Mouse (Mus musculus): ENCODE measurements around the gene Mllt6. TPM values are rescaled to one million over a fixed set of nuclear protein-coding genes. Genes with fewer than 3 reads are reported as not detected.
"Not testable (repeated sequence)": the region's sequence is repeated elsewhere in the genome, so short reads cannot be mapped to it uniquely, and the experiment has no call there.

Mllt6 gene
- polyA plus RNA-seq, 1 experiment from 2014 or later = 3.5 TPM

GRCm38 (mm10) chr11:97653376-97653775, 9.8 kb upstream of the Mllt6 start:
- not testable (repeated sequence) for H3K4me1 ChIP-seq (replicated peaks); H3K9ac ChIP-seq; H3K36me3 ChIP-seq; H3K4me3 ChIP-seq; H3K4me2 ChIP-seq; ATAC-seq (ENCODE audit: low FRiP score, low read depth); H3K27me3 ChIP-seq; H3K9me3 ChIP-seq; H3K27ac ChIP-seq (replicated peaks)
- WGBS = 97% methylated on average over 11 of the region's 11 CpGs

- no peak overlapping the region for H3K9ac ChIP-seq
- no peak overlapping the region for H3K27ac ChIP-seq (replicated peaks)
- H3K27me3 ChIP-seq = no peaks in the 10 kb centered on the region
- H3K4me2 ChIP-seq = no peak overlapping the region
- no peak overlapping the region for H3K4me3 ChIP-seq
- H3K9me3 ChIP-seq = no peaks in the 10 kb centered on the region
- no peak for ATAC-seq (ENCODE audit: low FRiP score, low read depth)
- 93% methylated on average over 2 of the region's 2 CpGs for WGBS
- H3K4me1 ChIP-seq (replicated peaks) = peaks cover 5% of the 10 kb centered on the region
- no peaks in the 10 kb centered on the region for H3K36me3 ChIP-seq
Observed at GRCm38 (mm10) chr11:97654210-97654609, 9.0 kb upstream of the Mllt6 start.

- Histone ChIP-seq H3K4me1 (replicated peaks) (peaks cover 20% of the 10 kb centered on the region), H3K4me3 (no peak overlapping the region), H3K4me2 (no peak overlapping the region), H3K27ac (replicated peaks) (no peak overlapping the region), H3K9ac (no peak overlapping the region), H3K9me3 (no peaks in the 10 kb centered on the region), H3K36me3 (no peaks in the 10 kb centered on the region), H3K27me3 (peaks cover 8% of the 10 kb centered on the region)
- ATAC-seq (ENCODE audit: low FRiP score, low read depth) = no peak
- WGBS = 69% methylated on average over 14 of the region's 14 CpGs
Observed at GRCm38 (mm10) chr11:97656269-97656971, 6.8 kb upstream of the Mllt6 start.

- 62% methylated on average over 3 of the region's 6 CpGs for WGBS
- no peaks in the 10 kb centered on the region for H3K9me3 ChIP-seq
- H3K4me1 ChIP-seq (replicated peaks) = peaks cover 30% of the 10 kb centered on the region
- H3K4me3 ChIP-seq = no peak overlapping the region
- H3K4me2 ChIP-seq = no peak overlapping the region
- no peak overlapping the region for H3K27ac ChIP-seq (replicated peaks)
- H3K36me3 ChIP-seq = no peaks in the 10 kb centered on the region
- peaks cover 16% of the 10 kb centered on the region for H3K27me3 ChIP-seq
- no peak for ATAC-seq (ENCODE audit: low FRiP score, low read depth)
- no peak overlapping the region for H3K9ac ChIP-seq
Observed at GRCm38 (mm10) chr11:97657184-97657945, 5.8 kb upstream of the Mllt6 start.

GRCm38 (mm10) chr11:97657967-97658366, 5.2 kb upstream of the Mllt6 start:
- ATAC-seq (ENCODE audit: low FRiP score, low read depth); H3K36me3 ChIP-seq; H3K9me3 ChIP-seq; H3K4me2 ChIP-seq; H3K9ac ChIP-seq; H3K4me3 ChIP-seq; H3K27ac ChIP-seq (replicated peaks): not testable (repeated sequence)
- 90% methylated on average over 6 of the region's 6 CpGs for WGBS
- peaks cover 35% of the 10 kb centered on the region for H3K4me1 ChIP-seq (replicated peaks)
- H3K27me3 ChIP-seq = peaks cover 18% of the 10 kb centered on the region

- no peak overlapping the region for H3K4me3 ChIP-seq
- ATAC-seq (ENCODE audit: low FRiP score, low read depth) = no peak
- no peaks in the 10 kb centered on the region for H3K9me3 ChIP-seq
- H3K27ac ChIP-seq (replicated peaks) = no peak overlapping the region
- H3K4me1 ChIP-seq (replicated peaks) = peaks cover 35% of the 10 kb centered on the region
- no peaks in the 10 kb centered on the region for H3K36me3 ChIP-seq
- peaks cover 18% of the 10 kb centered on the region for H3K27me3 ChIP-seq
- 77% methylated on average over 11 of the region's 11 CpGs for whole genome bisulfite sequencing
- H3K4me2 ChIP-seq = peak overlapping the region; percentile 81
- no peak overlapping the region for H3K9ac ChIP-seq
Observed at GRCm38 (mm10) chr11:97658751-97659266, 4.4 kb upstream of the Mllt6 start.

GRCm38 (mm10) chr11:97659267-97659989, 3.8 kb upstream of the Mllt6 start:
- Histone ChIP-seq H3K4me3 (peak overlapping the region; percentile 90), H3K4me2 (peak overlapping the region; percentile 81), H3K9ac (peak overlapping the region; percentile 75), H3K36me3 (no peaks in the 10 kb centered on the region), H3K9me3 (no peaks in the 10 kb centered on the region), H3K4me1 (replicated peaks) (peaks cover 38% of the 10 kb centered on the region), H3K27ac (replicated peaks) (peak overlapping the region; percentile 68), H3K27me3 (peaks cover 18% of the 10 kb centered on the region)
- 9% methylated on average over 13 of the region's 13 CpGs for WGBS
- ATAC-seq (ENCODE audit: low FRiP score, low read depth) = no peak

GRCm38 (mm10) chr11:97659990-97660714, 3.1 kb upstream of the Mllt6 start:
- Histone ChIP-seq H3K4me1 (replicated peaks) (peaks cover 45% of the 10 kb centered on the region), H3K4me3 (peak overlapping the region; percentile 90), H3K9me3 (no peaks in the 10 kb centered on the region), H3K27me3 (peaks cover 18% of the 10 kb centered on the region), H3K4me2 (peak overlapping the region; percentile 81), H3K9ac (peak overlapping the region; percentile 75), H3K27ac (replicated peaks) (peak overlapping the region; percentile 68), H3K36me3 (no peaks in the 10 kb centered on the region)
- under 1% methylated on average over 73 of the region's 78 CpGs for WGBS
- peak; percentile 88 for ATAC-seq (ENCODE audit: low FRiP score, low read depth)

GRCm38 (mm10) chr11:97660734-97661647, 2.2 kb upstream of the Mllt6 start:
- Histone ChIP-seq H3K27me3 (peaks cover 18% of the 10 kb centered on the region), H3K27ac (replicated peaks) (no peak overlapping the region), H3K4me1 (replicated peaks) (peaks cover 51% of the 10 kb centered on the region), H3K4me3 (peak overlapping the region; percentile 90), H3K9me3 (no peaks in the 10 kb centered on the region), H3K9ac (peak overlapping the region; percentile 75), H3K36me3 (0 out of 2 replicates have a peak, but pooled peaks cover under 1% of the 10 kb centered on the region), H3K4me2 (peak overlapping the region; percentile 81)
- ATAC-seq (ENCODE audit: low FRiP score, low read depth) = no peak
- WGBS = 2% methylated on average over 27 of the region's 27 CpGs

GRCm38 (mm10) chr11:97661648-97662133, 1.5 kb upstream of the Mllt6 start:
- Histone ChIP-seq H3K9me3 (no peaks in the 10 kb centered on the region), H3K4me1 (replicated peaks) (peaks cover 51% of the 10 kb centered on the region), H3K27me3 (peaks cover 18% of the 10 kb centered on the region), H3K36me3 (0 out of 2 replicates have a peak, but pooled peaks cover 6% of the 10 kb centered on the region), H3K9ac (no peak overlapping the region), H3K27ac (replicated peaks) (no peak overlapping the region), H3K4me3 (peak overlapping the region; percentile 90), H3K4me2 (peak overlapping the region; percentile 81)
- WGBS = under 1% methylated on average over 20 of the region's 20 CpGs
- ATAC-seq (ENCODE audit: low FRiP score, low read depth) = no peak
